Mouse (Mus musculus) mature B cell (primary cell): ENCODE data around the gene Foxd2.

Experiments used
- in situ Hi-C: fragments of 300-500 bp; cut with MboI; formaldehyde crosslinking; loops from 2 replicates; pipeline ENCODE4 v1.14.3; 2019

Gene Foxd2

GRCm38 (mm10) chr4:114912705-114913593, 4.3 kb upstream of the Foxd2 start:
- in situ Hi-C loops = loop anchor here (25.0 kb wide), 1 partner anchor 251 kb away; no protein-coding TSS in a partner anchor

DNA sequence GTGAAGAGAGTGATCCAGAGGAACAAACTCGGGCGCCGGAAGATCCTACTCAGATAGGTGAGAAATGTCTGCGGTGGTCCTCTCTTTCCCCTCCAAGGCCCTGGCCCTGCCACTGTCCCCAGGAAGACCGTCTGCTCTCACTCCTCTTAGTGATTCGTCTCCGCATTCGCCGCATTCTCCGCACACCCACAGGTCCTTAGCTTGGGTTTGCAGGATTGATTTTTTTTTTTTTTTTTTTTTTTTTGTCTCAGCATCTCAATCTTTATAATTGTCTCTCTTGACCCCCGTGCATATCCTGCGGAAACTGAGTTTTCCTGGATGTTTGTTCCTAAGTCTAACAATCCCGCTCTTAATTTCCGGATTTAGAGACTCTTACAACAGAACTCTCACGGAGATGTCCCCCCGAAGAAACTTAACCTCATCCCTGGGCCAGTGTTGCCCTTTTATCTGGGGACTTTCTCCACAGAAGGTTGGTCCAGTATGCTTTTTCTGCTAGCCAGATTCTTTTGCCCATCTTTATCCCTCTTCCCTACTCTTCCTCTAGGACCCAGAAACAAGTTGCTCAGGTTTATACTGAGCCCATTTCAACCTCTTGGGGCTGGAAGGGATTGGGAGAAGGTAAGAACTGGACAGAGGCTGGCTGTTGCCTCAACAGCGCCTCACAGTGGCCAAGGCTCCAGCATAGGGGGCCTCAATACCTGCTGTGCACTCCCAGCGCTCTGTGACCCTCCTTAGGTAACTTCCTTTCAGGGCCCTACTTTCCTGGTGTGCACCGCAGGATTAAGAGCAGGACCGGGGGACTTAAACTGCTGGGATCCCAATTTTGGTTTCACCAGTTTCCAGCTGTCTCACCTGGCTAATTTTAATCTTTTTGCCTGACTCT, 1.2 kb upstream of the Foxd2 start:
- in situ Hi-C loops = loop anchor here (25.0 kb wide), 1 partner anchor 248 kb away; no protein-coding TSS in a partner anchor

DNA sequence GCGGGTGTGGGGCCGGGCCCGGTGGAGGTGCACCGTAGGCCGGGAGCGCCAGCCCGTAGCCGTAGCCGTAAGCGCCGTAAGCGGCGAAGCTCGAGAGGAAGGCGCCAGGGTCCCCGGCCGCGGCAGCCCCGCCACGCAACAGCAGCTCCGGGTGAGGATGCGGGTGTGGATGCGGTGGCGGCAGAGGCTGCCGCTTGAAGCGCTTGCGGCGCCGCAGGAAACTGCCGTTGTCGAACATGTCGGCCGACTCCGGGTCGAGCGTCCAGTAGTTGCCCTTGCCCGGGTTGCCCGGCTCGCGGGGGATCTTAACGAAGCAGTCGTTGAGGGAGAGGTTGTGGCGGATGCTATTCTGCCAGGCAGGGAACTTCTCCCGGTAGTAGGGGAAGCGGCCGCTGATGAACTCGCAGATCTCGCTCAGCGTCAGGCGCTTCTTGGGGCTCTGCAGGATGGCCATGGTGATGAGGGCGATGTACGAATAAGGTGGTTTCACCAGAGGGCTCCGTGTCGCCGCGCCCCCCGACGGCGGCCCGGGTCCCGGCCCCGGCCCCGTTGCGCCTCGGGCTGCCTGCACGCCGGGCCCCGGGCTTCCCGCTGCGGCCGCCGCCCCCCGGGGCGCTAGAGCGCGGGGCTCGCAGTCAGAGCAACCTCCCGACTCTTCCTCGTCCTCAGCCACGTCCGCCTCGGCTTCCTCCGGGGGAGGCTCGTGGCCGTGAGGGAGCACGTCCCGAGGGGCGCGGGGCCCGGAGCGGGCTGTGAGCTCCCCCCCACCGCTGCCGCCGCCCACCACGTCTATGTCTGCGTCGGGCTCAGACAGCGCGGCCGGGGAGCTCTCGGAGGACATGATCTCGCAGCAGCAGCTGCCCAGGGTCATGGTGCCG, 483 bp downstream of the Foxd2 start:
- in situ Hi-C loops = loop anchor here (25.0 kb wide), 1 partner anchor 246 kb away; no protein-coding TSS in a partner anchor

DNA sequence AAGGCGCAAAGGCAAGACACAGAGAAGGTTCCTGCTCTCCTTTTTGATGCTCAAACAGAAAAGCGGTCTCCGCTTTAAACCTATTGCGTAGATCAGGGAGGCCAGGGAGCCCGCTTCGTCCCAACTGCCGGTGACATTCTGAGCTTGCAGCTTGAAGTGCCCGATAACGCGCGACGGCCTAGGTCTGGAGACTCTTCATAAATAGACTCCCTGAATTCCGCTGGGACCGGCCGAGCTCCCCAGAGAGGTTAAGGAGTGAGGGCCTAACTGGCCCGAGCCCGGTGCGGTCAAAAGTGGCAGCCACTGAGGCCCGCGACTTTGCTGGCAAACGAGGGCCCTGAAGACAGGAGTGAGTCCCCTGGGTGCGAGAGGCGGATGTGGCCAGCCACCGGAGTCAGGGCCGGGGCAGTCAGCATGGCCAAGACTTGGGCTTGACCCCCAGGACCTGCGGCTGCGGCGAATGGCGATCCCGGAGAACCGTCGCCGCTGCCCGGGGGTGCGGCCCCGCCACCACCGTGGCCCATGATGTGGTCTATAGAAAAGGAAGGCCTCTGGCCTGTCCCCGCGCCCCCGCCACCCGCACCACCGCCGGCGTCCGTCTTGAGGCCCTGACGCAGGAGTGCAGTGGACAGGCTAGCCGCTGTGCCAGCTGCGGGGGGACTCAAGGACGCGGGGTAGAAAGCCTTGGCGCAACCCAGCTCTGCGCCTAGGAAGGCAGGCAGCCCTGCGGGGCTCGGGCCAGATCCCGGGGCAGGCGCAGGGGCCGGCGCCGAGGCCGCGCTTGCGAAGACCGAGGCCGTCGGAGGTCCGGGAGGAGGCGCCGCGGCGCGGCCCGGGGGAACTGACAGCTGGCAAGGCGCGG, 1.4 kb downstream of the Foxd2 start:
- in situ Hi-C loops = loop anchor here (25.0 kb wide), 1 partner anchor 245 kb away; no protein-coding TSS in a partner anchor

DNA sequence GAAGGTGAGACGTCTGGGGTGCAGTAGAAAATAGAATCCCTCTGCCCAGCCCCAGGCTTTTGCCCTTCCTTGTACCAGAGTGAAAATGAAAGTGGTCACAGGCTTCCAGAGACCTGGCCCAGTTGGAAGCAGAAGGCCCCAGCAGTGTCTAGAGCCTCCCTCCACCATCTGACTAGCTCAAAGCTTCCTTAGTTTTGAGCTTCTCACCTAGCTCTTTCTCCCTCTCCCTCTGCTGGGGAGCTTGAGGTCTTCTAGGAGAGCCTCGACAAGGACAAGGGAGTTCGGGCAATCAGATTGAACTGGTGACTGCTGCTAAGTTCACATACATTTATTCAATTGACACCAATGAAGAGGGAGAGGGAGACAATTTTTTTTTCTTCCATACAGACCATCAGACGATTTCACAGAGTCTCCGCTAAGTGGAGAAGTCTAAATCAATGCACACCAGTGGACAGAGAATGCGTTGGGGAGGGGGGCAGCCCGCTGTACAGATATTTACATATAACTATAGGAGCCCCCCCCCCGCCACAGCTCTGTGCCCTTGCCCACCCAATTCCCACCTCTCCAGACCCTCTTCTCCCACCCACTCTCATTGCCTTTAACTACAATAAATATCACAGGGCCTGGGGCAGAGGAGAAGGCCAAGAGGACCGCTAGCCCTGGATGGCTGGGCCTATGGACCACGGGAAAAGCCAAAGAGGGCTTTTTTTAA, 2.5 kb downstream of the Foxd2 start:
- in situ Hi-C loops = loop anchor here (25.0 kb wide), 1 partner anchor 244 kb away; no protein-coding TSS in a partner anchor

DNA sequence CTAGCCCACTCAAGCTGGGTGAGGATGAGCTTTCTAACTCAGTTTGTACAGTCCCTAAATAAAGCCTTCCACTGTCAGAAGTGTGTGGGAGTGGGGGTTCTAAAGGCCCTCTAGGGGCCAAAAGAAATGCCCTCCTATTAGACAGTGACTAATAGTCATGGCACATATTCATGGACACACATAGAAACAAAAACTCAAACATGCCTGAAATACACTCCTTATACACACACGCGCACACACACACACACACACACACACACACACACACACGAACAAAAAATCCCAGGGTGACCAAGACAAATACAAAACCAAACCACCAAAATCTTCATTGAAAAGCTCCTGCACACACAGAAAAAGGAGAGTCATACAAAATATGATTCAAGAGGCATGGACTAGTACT, 3.2 kb downstream of the Foxd2 start:
- in situ Hi-C loops = loop anchor here (25.0 kb wide), 1 partner anchor 243 kb away; no protein-coding TSS in a partner anchor

DNA sequence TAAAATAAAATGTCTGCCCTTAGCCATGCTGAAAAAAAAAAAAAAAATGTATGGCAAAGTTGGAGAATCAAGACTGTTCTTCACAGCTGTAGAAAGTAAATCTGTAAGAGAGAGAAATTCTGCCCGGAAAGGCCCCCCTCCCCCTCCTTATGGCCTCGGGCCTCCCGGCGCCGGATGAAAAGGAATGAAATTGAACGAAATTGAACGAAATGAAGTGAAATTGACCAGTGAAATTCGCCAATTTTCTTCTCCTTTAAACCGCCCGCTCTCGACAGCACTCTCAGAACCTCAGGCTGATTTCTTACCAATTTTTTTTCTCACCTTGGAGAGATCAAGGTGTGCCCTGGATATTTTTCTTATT, 5.3 kb downstream of the Foxd2 start:
- in situ Hi-C loops = loop anchor here (25.0 kb wide), 1 partner anchor 241 kb away; no protein-coding TSS in a partner anchor

- in situ Hi-C loops = loop anchor here (25.0 kb wide), 1 partner anchor 241 kb away; no protein-coding TSS in a partner anchor
These were observed 5.8 kb downstream of the Foxd2 start for GRCm38 (mm10) chr4:114902641-114903421.

DNA sequence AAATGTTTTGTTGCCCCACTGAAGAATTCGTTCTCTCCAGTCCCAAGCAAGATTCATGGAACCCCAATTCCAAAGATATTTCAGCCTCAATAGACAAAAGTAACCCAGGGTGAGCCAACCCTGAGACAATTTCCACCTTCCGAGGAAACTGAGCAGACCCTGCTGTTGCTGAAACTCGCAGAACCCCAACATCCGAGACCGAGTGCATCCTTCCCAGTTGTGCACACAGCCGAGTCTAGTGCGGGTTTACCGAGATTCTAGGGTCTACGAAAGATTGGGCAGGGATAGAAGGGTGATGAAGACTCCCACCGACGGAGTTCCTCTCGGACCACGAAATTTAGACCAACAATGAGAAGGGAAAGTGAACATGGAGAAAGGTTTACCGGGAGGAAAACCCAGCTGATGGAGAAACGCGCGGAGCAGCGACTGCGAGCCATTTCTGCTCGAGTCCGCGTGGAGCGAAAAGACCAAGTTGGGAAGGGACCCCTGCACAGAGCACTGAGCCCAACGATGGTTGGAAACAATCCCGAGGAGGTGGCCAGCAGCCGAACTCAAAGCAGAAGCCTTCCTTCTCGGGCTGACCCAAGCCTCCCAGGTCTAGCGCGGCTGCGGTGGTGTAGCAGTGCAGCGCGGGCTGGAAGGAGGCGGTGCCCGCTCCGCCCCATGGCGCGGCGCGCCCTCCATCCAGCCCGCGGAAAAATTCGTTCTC, 6.9 kb downstream of the Foxd2 start:
- in situ Hi-C loops = loop anchor here (25.0 kb wide), 1 partner anchor 239 kb away; no protein-coding TSS in a partner anchor

DNA sequence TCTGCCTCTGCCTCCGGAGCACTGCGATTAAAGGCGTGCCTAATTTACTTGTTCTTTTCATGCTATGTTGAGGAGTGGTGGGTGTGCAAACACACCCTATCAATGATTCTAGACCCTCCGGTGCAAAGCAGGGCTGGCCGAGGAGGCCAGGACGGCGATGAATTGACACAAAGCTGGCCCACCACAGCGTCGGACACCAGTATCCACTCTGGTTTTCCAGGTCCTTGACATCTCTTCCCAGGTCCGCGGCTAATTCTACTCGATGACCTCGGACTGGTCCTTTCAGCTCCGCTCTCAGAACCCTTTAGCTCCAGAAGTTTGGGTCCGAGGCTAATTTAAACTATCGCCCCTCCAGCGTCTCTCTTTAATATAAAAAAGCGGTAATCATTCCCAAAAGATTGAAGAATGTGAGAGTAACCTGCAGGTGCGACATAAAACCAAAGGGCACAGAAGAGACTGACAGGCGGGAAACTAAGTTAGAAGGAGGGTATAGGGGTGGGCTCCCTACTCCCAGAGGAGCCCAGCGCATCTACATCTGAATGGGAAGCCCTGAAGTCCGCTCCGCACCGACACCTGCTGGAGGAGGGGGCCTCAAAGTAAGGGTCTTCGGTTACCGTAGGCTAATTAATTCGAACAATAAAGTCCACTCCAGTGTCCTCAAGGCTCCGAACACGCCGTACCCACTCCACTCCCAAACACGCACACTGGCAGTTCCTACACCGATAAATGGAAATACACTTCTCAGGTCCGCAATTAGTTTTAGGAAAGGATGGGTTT, 7.6 kb downstream of the Foxd2 start:
- in situ Hi-C loops = loop anchor here (25.0 kb wide), 1 partner anchor 239 kb away; no protein-coding TSS in a partner anchor

DNA sequence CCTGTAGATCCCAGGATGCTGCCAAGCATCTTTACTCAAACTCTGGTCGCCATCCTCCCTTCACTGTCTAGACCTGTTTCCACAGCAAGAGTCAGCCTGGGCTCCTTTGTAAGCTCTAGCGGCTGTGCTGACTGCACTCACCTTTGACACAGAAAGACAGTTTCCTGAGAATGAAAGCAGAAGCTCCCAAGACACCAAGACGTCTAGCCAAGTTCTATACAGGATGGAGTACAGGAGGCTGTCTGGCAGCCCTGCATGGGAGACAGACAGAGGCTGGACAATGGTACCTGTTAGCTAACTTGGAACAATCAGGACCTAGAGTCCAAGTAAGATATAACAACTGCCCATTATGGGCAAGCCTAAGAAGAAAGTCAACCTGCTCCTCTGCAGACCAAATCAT, 8.8 kb downstream of the Foxd2 start:
- in situ Hi-C loops = loop anchor here (25.0 kb wide), 1 partner anchor 238 kb away; no protein-coding TSS in a partner anchor

GRCm38 (mm10) chr4:114897853-114898252, 10.8 kb downstream of the Foxd2 start:
- in situ Hi-C loops = no loop called here

DNA sequence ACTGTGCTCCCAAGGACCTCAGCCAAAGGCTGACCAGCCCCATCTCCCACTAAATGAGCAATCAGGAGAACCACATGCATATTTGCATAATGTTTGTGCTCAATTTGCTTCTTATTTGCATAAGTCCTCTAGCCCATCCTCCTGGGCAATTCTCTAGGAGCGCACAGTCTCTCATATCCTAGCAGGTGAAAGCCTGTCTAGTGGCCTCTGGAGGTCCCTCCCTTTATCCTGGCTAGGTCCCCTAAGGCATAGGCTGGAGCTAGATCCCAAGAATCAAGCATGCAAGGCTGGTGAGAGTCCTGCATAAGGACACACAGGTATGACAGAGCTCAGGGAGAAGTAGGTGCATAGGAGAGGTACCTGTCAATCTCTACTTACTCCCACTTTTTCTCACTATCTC, 26.4 kb downstream of the Foxd2 start:
- in situ Hi-C loops = no loop called here

DNA sequence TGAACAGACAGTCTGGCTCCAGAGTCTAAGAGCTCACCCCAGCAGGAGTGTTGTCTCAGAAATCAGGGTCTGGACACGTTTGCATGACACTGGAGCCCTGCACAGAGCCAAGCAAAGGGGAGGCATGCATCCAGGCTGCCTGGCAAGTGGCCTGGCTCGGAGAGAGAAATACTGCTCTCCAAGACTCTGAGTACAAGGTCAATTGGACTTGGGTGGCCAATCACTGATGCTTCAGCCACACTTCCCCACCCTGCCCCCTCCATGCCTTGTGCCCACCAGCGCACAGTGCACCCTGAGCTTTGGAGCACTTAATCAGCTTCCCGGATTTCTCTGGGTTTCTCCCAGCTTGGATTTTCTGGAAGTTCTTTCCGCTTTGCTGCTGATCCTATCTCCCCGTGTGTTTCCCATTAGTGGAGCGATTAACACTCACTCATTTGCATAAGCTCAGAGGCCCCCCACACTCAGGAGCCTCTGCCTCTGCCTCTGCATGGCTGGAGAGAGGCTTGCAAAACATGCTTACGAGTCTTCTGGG, 32.2 kb downstream of the Foxd2 start:
- in situ Hi-C loops = no loop called here

DNA sequence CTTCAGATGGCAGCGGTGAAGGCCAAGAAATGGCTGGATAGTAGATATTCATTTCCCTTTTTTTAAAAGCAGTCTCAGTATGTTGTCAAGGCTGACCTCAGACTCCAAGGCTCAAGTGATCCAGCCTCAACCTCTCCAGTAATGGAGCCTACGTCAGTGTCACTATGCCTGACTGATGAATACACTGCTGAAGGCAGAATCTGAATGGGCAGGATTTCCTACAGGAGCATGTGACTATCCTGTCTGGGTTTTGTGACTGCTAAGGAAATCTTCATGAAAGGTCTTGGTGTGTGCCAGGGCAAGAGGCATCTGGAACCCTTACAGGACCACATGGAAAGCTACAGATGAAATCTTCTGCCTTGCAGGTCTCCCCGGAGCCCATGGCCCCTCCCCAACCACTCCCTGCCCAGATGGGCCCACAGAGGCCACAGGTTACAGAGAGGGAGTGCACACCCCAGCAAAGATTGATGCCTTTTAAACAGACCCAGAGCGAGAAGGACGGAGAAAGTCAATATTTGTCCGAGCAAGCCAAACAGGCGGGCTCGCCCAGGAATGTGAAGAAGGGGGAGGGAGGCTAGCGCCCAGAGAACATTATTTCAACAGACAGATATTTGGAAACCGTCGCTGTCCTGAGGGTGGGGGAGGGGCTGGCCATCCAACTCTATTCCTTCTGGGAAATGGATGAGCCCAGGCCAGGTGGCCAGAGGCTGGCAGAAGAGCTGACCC, 38.7 kb downstream of the Foxd2 start:
- in situ Hi-C loops = no loop called here

DNA sequence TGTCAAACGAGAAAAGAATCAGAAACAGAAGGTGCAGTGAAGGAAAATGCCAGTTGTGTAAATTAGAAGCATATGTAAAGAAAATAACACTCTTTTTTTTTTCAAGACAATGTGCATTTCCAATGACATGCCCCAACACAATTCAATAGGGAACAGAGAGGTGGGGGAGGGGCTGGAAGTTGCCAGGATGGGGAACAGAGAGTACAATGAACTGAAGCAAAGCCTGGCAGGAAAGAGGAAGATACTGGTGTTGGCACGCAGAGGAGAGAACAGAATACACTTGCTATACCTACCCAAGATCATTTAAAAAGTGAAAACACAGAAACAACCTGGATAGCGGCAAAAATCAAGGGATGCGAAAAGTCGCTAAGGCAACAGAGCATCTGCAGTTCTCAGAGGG, 45.5 kb downstream of the Foxd2 start:
- in situ Hi-C loops = no loop called here
